ENCODE assay signal across 8 mouse cellular contexts in genomic region chr9:119091581-119092310, GRCm38 (mm10). TPM values are rescaled to one million over a fixed set of nuclear protein-coding genes. Genes with fewer than 3 reads are reported as not detected.
DNase-seq lines count a peak whose midpoint lies in the region; ATAC-seq and TF ChIP-seq lines count a peak whose summit lies in the region.

No protein-coding gene starts in this region.

- peak overlapping the region; percentile 88 for H3K4me2 ChIP-seq in embryonic facial prominence, embryonic 12.5 days (replicated peaks)
- H3K4me2 ChIP-seq in hindbrain, embryonic 13.5 days: peak overlapping the region; percentile 81
- peak overlapping the region; percentile 67 for H3K4me2 ChIP-seq in midbrain, postnatal 0 days (ENCODE audit: low read depth, low read length, poor library complexity, severe bottlenecking)

- ATAC-seq in embryonic facial prominence, embryonic 12.5 days (ENCODE audit: insufficient number of reproducible peaks, insufficient read depth, low FRiP score, low TSS enrichment): no peak
- ATAC-seq in hindbrain, embryonic 13.5 days (ENCODE audit: low FRiP score): no peak
- no peak for ATAC-seq in midbrain, postnatal 0 days (ENCODE audit: low FRiP score)
- no peak for ATAC-seq in megakaryocyte, adult 5-6 weeks (ENCODE audit: poor library complexity, severe bottlenecking)

- H3K36me3 ChIP-seq in embryonic facial prominence, embryonic 12.5 days: no peaks in the 10 kb centered on the region
- H3K36me3 ChIP-seq in hindbrain, embryonic 13.5 days: no peaks in the 10 kb centered on the region
- H3K36me3 ChIP-seq in midbrain, postnatal 0 days (ENCODE audit: insufficient read depth, low read length): no peaks in the 10 kb centered on the region

- peaks cover 34% of the 10 kb centered on the region for H3K4me1 ChIP-seq in embryonic facial prominence, embryonic 12.5 days
- H3K4me1 ChIP-seq in hindbrain, embryonic 13.5 days (replicated peaks): peaks cover 74% of the 10 kb centered on the region
- H3K4me1 ChIP-seq in midbrain, postnatal 0 days (ENCODE audit: insufficient read depth, low read length): peaks cover 13% of the 10 kb centered on the region; the same call in 1 of the 2 replicates

- peak overlapping the region; percentile 64; the same call in 1 of the 2 replicates for H3K9ac ChIP-seq in embryonic facial prominence, embryonic 12.5 days
- peak overlapping the region; percentile 84 for H3K9ac ChIP-seq in hindbrain, embryonic 13.5 days
- H3K9ac ChIP-seq in midbrain, postnatal 0 days (replicated peaks; ENCODE audit: low read length, poor library complexity, severe bottlenecking): no peak overlapping the region

- no peak overlapping the region for H3K27ac ChIP-seq in embryonic facial prominence, embryonic 12.5 days
- no peak overlapping the region for H3K27ac ChIP-seq in hindbrain, embryonic 13.5 days
- no peak overlapping the region for H3K27ac ChIP-seq in midbrain, postnatal 0 days (ENCODE audit: low read depth, low read length)

- no peaks in the 10 kb centered on the region for H3K9me3 ChIP-seq in embryonic facial prominence, embryonic 12.5 days
- H3K9me3 ChIP-seq in hindbrain, embryonic 13.5 days: no peaks in the 10 kb centered on the region
- H3K9me3 ChIP-seq in midbrain, postnatal 0 days (ENCODE audit: low read length): no peaks in the 10 kb centered on the region

- TF ChIP-seq CTCF in midbrain, postnatal 0 days (IDR thresholded peaks at IDR 0.05): no peak

- DNase-seq in kidney, postnatal 10 days: peak; percentile 30
- no peak for DNase-seq in kidney, adult 8-10 months
- no peak for DNase-seq in midbrain, postnatal 0 days (ENCODE audit: low spot score)
- DNase-seq in left cerebral cortex, adult 11 months (ENCODE audit: low spot score): no peak
- DNase-seq in right cerebral cortex, adult 18-20 months: no peak

- 62% methylated on average over 12 of the region's 12 CpGs for WGBS in embryonic facial prominence, embryonic 12.5 days
- 61% methylated on average over 12 of the region's 12 CpGs for WGBS in hindbrain, embryonic 13.5 days
- 64% methylated on average over 12 of the region's 12 CpGs for WGBS in midbrain, postnatal 0 days

- H3K27me3 ChIP-seq in embryonic facial prominence, embryonic 12.5 days: peaks cover 23% of the 10 kb centered on the region
- H3K27me3 ChIP-seq in hindbrain, embryonic 13.5 days: peaks cover 43% of the 10 kb centered on the region
- H3K27me3 ChIP-seq in midbrain, postnatal 0 days (ENCODE audit: insufficient read depth, low read length): peaks cover 4% of the 10 kb centered on the region; the same call in 1 of the 2 replicates

- H3K4me3 ChIP-seq in embryonic facial prominence, embryonic 12.5 days: peak overlapping the region; percentile 59
- peak overlapping the region; percentile 59 for H3K4me3 ChIP-seq in hindbrain, embryonic 13.5 days
- H3K4me3 ChIP-seq in midbrain, postnatal 0 days (ENCODE audit: low read depth, low read length): peak overlapping the region; percentile 53

RNA-seq across cellular contexts. Expression of gene Plcd1, which starts 1.6 kb away (rescaled TPM):
- 26.6 and 27.8 TPM in 2 replicates for polyA plus RNA-seq in embryonic facial prominence, embryonic 12.5 days (2016; fragmentation: Nextera tagmentation; extraction: Ambion mirVana)
- polyA plus RNA-seq in hindbrain, embryonic 13.5 days (2015; fragmentation: Nextera tagmentation; extraction: Ambion mirVana): 22.5 and 23.8 TPM in 2 replicates
- 12.2 and 17.4 TPM in 2 replicates for total RNA-seq in midbrain, postnatal 0 days (2014; rRNA removed)
- 10.9 and 11.8 TPM in 2 replicates for polyA plus RNA-seq in midbrain, postnatal 0 days (2015; fragmentation: Nextera tagmentation; extraction: Ambion mirVana)
- 0.16 and 0.87 TPM in 2 replicates for total RNA-seq in megakaryocyte, adult 5-6 weeks (2015)
- 0.26 and 0.53 TPM in 2 replicates for total RNA-seq in megakaryocyte, adult 5-6 weeks (2017)

RNA-seq across cellular contexts. Expression of gene Dlec1, which starts 10.5 kb away (rescaled TPM):
- 1.5 and 1.7 TPM in 2 replicates for polyA plus RNA-seq in embryonic facial prominence, embryonic 12.5 days (2016; fragmentation: Nextera tagmentation; extraction: Ambion mirVana)
- 0.38 and 1.5 TPM in 2 replicates for polyA plus RNA-seq in hindbrain, embryonic 13.5 days (2015; fragmentation: Nextera tagmentation; extraction: Ambion mirVana)
- total RNA-seq in midbrain, postnatal 0 days (2014; rRNA removed): 2.8 and 3.3 TPM in 2 replicates
- polyA plus RNA-seq in midbrain, postnatal 0 days (2015; fragmentation: Nextera tagmentation; extraction: Ambion mirVana): 0.91 and 0.95 TPM in 2 replicates
- not detected in 2 replicates for total RNA-seq in megakaryocyte, adult 5-6 weeks (2015)
- total RNA-seq in megakaryocyte, adult 5-6 weeks (2017): not detected in 2 replicates

RNA-seq across cellular contexts. Expression of gene Vill, which starts 39.2 kb away (rescaled TPM):
- polyA plus RNA-seq in embryonic facial prominence, embryonic 12.5 days (2016; fragmentation: Nextera tagmentation; extraction: Ambion mirVana): 27.3 and 28.1 TPM in 2 replicates
- 4.2 TPM in 2 replicates for polyA plus RNA-seq in hindbrain, embryonic 13.5 days (2015; fragmentation: Nextera tagmentation; extraction: Ambion mirVana)
- 2.8 and 10.5 TPM in 2 replicates for total RNA-seq in midbrain, postnatal 0 days (2014; rRNA removed)
- 3.8 and 4.7 TPM in 2 replicates for polyA plus RNA-seq in midbrain, postnatal 0 days (2015; fragmentation: Nextera tagmentation; extraction: Ambion mirVana)
- 17.0 and 22.8 TPM in 2 replicates for total RNA-seq in megakaryocyte, adult 5-6 weeks (2015)
- 69.9 and 92.7 TPM in 2 replicates for total RNA-seq in megakaryocyte, adult 5-6 weeks (2017)
